Mouse (Mus musculus) bone marrow, adult 2 months (tissue): ENCODE measurements around the gene Mtor.

ENCODE experiments used
- CTCF ChIP-seq: fragments of 200-500 bp; IDR thresholded peaks from 2 replicates; pipeline ENCODE4 v1.5.1; 2011; ENCODE audit warnings: low read length, control low read depth; ENCODE audit not compliant: control insufficient read depth, insufficient read depth
- POLR2A ChIP-seq: fragments of 200-500 bp; IDR thresholded peaks from 2 replicates; pipeline ENCODE4 v1.6.1; 2011; ENCODE audit warnings: low read depth, mild to moderate bottlenecking, control low read depth, low read length, borderline replicate concordance; ENCODE audit not compliant: control insufficient read depth

DNA sequence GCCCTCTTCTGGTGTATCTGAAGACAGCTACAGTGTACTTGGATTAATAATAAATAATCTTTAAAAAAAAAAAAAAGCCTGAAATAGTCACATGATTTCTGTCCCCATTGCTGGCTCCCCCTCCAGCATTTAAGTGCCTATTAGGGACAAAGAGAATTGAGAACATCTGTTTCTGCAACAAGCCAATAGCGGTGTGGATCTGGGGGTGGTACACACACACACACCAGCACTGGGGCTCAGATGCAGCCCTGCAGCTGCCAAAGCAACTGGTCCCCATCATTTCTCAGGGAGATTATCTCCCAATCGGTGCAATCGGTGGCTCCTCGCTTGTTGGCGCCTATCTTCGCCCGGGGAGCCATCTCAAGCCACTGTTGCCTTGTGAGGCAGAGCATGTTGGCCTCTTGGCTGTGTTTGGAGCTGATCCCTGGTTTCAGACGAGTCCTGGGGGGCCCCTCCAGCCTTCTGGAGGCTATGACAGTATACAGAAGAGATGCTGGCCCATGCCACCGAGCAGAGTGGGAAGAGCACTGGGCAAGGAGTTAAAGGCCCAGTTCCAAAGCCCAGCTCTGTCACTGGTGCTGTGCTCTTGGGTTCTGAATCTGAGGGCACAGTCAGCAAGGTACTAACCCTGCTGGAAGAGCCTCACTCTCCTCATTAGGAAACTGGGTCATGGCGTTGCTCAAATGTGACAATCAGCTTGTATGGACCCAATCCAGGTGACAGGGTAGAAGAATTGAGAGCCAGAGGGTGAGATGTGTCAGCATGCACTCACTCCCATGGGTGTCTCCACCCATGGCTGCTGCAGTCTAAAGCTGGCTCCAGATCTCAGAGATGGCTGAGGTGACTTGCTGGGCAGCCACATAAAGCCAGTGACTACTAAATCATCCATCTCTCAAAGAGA lies 21.2 kb upstream of the Mtor start:
- no peak for TF ChIP-seq CTCF
- no peak for TF ChIP-seq POLR2A
